Mouse (Mus musculus): ENCODE data around the gene 9530068E07Rik. TPM values are rescaled to one million over a fixed set of nuclear protein-coding genes. Genes with fewer than 3 reads are reported as not detected.

The 9530068E07Rik gene
- polyA plus RNA-seq, 1 experiment from 2014 or later = 187 TPM

- H3K36me3 ChIP-seq (ENCODE audit: control insufficient read depth, insufficient read depth, low read length) = no peaks in the 10 kb centered on the region
- no peak overlapping the region for H3K9ac ChIP-seq (ENCODE audit: low read length)
- 49% methylated on average over 3 of the region's 3 CpGs for WGBS
- H3K4me3 ChIP-seq (replicated peaks; ENCODE audit: low read length) = no peak overlapping the region
- no peak overlapping the region for H3K4me2 ChIP-seq (ENCODE audit: low read depth, low read length)
- ATAC-seq (ENCODE audit: insufficient read depth, low FRiP score) = peak; percentile 78; the same call in 1 of the 2 replicates
- no peaks in the 10 kb centered on the region for H3K27me3 ChIP-seq (ENCODE audit: control insufficient read depth, insufficient read depth, low read length)
- H3K9me3 ChIP-seq (replicated peaks; ENCODE audit: control insufficient read depth, low read length) = no peaks in the 10 kb centered on the region
- no peaks in the 10 kb centered on the region for H3K4me1 ChIP-seq (ENCODE audit: control insufficient read depth, insufficient read depth, low read length)
- peak overlapping the region; percentile 69; the same call in 1 of the 2 replicates for H3K27ac ChIP-seq (ENCODE audit: low read length)
These were observed 52.8 kb downstream of the 9530068E07Rik start for GRCm38 (mm10) chr11:52449004-52449403.

GRCm38 (mm10) chr11:52458281-52458680 lies 62.1 kb downstream of the 9530068E07Rik start:
- no peak for ATAC-seq (ENCODE audit: insufficient read depth, low FRiP score)
- no peaks in the 10 kb centered on the region for H3K9me3 ChIP-seq (replicated peaks; ENCODE audit: control insufficient read depth, low read length)
- no peaks in the 10 kb centered on the region for H3K27me3 ChIP-seq (ENCODE audit: control insufficient read depth, insufficient read depth, low read length)
- H3K4me1 ChIP-seq (ENCODE audit: control insufficient read depth, insufficient read depth, low read length) = no peaks in the 10 kb centered on the region
- H3K4me2 ChIP-seq (ENCODE audit: low read depth, low read length) = no peak overlapping the region
- H3K9ac ChIP-seq (ENCODE audit: low read length) = no peak overlapping the region
- H3K36me3 ChIP-seq (ENCODE audit: control insufficient read depth, insufficient read depth, low read length) = no peaks in the 10 kb centered on the region
- 81% methylated on average over 5 of the region's 5 CpGs for WGBS
- H3K4me3 ChIP-seq (replicated peaks; ENCODE audit: low read length) = no peak overlapping the region
- H3K27ac ChIP-seq (ENCODE audit: low read length) = no peak overlapping the region

Other genes with a start within 250 kb of the 9530068E07Rik start
- gene Olfr1371, start 182.4 kb upstream of the 9530068E07Rik start, polyA plus RNA-seq (2015; fragmentation: Nextera tagmentation; extraction: Ambion mirVana) = not detected in 2 replicates
- gene Skp1a, start 164.4 kb upstream of the 9530068E07Rik start, polyA plus RNA-seq (2015; fragmentation: Nextera tagmentation; extraction: Ambion mirVana) = 650 and 654 TPM in 2 replicates
- gene Tcf7, start 113.4 kb upstream of the 9530068E07Rik start, polyA plus RNA-seq (2015; fragmentation: Nextera tagmentation; extraction: Ambion mirVana) = 2.8 TPM in 2 replicates
- gene Vdac1, start 35.6 kb upstream of the 9530068E07Rik start, polyA plus RNA-seq (2015; fragmentation: Nextera tagmentation; extraction: Ambion mirVana) = 280 and 325 TPM in 2 replicates